Mouse (Mus musculus) right cerebral cortex, postnatal 36 days (tissue): ENCODE results near the gene Rita1.

Experiments
- DNase-seq, 2 experiments: peaks; one replicate each; pipeline ENCODE4 v3.0.0; 2022; ENCODE audit warnings: low spot score in 2 of 2, mixed read lengths in 1 of 2

The Rita1 gene

DNA sequence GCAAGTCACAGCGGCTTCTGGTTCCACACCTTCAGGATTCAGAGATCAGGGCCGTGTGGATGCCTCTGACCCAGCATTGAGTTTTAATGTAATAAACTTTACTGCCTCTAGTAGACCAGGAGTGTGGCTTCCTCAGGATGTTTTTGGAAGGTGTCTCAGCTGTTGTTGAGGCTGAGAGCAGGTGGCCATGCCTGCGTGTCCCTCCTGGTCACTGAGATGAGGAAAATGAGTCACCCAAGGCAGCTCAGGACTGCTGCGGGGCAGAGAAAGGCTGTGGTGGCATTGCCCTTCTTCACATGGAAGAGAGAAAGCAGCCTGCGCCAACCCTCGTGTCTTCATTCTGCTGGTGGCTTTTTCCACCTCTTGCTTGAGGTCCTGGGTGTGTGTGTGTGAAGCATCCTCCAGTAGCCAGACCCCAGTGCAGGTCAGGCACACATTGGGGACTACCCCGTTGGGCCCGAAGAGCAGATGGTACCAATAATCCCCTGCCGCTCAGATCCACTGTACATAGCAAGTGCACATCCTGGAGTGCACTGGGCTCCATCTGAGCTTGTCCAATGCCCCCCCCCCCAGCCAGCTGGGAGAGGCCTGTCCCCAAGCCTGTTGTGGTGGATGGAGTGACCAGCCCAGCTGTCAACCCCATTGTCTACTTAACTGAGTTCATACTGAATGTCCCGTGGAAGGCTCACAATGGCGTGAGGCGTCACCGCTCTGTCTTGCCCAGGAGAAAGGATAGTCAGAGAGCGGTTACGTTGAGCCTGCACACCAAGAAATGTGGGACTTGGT, 15.3 kb upstream of the Rita1 start:
- no peak for DNase-seq

- DNase-seq = no peak
These were observed 14.0 kb upstream of the Rita1 start for GRCm38 (mm10) chr5:120626399-120626798.

DNA sequence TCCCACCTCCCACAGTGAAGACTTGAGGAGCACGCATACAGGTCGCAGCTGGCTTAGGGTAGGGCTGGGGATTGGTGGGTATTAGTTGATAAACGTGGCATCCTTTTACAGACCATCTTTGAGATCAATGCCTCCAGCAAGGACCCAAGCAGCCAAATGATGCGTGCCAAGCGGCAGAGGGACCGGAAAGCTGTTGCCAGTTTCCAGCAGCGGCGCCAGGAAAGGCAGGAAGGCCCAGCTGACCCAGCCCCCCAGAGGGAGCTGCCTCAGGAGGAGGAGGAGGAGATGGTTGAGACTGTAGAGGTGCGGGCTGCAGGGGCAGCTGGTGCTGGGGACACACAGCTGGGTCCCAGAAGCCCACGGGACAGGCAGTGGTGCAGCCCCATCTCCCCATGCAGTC, 12.0 kb upstream of the Rita1 start:
- DNase-seq = no peak

DNA sequence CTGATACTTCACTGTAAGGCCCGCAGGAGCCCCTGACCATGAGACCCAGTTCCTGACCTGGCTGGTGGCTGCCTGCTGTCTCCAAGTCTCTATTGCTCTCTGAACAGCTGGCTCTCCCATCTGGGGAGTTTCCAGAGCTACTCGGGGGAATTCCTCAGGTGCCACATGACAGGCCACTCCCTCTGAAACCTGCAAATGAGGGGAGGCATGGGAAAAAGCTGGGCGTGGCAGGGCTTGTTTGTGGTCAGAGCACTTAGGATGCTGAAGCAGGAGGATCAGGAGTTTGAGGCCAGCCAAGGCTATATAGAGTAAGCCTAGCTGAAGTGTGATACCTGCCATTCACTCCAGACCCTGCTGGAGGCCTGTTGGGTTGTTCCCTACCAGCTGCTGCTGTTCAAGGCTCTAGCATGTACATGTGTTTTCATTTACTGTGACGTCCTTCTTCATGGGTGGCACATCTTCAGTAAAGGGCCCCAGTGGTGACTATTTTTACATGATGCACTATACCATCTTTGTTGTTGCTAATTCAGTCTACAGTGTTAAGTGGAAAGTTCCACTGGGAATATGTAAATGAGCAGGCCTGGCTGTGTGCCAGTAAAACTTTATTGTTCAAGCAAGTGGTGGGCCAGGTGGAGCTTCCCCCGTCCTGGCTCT, 9.9 kb upstream of the Rita1 start:
- DNase-seq = no peak

DNA sequence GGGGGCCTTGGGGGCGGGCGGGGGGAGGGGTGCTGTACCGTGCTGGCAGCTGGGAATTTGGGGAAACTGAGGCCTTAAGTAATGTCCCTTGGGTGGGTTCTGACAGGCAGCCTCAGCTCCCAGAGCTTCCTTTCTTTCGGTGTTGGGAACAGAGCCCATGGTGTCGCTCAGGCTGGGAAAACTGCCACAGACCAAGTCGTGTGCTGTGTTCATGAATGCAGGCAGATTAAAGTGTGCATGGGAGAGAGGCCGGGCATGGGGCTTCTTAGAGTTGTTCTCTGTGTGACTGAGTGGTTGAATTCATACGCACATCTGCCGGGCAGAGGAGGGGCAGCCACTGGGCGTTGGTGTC, 9.4 kb upstream of the Rita1 start:
- DNase-seq = no peak

GRCm38 (mm10) chr5:120621078-120621765, 8.8 kb upstream of the Rita1 start:
- no peak for DNase-seq

- peak; percentile 71 to 74 for DNase-seq
These were observed 8.1 kb upstream of the Rita1 start for GRCm38 (mm10) chr5:120620375-120621077.

DNA sequence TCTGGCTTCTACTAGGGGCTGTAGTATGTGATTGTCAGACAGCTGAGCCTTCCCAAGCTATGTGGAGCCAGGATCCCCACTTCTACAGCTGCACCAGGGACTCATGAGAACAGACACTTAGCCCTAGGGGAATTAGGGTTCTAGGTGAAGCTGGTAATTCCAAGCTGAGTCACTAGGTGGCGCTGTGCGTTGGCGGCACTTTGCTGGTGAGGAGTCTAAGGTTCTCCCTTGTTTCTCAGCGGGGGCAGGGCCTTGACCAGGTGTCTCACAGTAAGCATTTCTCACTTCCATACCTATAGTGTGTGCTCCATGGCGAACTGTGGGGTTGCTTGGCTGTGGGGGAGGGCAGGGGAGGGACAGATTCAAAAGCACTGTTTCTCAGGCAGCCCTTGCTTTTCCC, 6.8 kb upstream of the Rita1 start:
- DNase-seq = no peak

DNA sequence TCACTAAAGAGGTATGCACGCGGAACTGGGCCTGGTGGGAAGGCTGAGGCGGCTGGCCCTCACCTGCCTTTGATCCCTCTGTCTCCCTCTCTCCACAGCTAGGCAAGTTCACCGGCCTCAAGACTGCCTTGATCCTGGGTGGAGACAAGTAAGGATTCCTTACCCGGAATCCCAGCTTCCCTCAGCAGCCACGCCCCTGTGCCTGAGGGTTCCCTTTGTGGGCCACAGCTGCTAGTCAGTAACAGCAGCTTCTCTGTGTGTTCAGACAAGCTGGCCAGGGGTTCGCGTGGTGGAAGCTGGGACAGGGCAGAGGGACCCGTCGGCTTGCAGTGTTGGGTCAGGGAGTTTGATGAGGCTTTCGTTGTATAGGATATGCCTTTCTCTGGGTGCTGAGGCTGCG, 6.4 kb upstream of the Rita1 start:
- no peak for DNase-seq

GRCm38 (mm10) chr5:120615903-120616302, 3.5 kb upstream of the Rita1 start:
- no peak for DNase-seq

DNA sequence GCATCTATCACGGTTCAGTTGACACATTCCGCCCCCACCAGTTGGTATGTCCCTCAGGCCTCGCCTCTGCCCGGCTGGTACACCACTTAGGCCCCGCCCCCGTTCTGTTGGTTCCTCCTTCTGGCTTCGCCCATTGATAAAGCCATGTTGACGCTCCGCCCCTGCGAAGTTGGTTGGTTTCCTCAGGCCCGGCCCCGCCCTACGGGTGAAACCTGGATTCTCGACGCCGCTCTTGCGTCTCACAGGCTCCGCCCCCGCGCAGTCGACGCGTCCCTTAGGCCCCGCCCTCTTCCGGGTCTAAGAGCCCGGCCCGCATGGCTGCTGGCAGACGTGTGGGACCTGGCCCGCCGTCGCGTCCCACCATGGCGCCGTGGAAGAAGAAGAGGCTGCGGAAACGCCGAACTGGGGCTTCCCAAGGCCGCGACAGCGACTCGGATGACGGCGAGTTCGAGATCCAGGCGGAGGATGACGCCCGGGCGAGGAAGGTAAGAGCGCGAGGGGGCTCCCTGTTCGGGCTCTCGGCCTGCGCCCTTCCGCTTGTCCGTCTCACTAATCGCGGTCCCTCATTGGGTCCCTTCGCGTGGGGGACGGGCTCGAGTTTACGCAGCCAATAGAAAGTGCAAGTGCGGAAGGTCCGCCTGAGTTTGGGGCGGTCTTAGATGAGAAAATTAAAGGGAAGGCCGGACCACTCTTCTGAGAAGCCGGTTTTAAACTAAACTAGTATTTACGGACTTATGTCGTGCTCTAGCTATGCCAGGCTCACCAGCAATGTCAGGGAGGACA, 624 bp upstream of the Rita1 start:
- peak; percentile 100 for DNase-seq

DNA sequence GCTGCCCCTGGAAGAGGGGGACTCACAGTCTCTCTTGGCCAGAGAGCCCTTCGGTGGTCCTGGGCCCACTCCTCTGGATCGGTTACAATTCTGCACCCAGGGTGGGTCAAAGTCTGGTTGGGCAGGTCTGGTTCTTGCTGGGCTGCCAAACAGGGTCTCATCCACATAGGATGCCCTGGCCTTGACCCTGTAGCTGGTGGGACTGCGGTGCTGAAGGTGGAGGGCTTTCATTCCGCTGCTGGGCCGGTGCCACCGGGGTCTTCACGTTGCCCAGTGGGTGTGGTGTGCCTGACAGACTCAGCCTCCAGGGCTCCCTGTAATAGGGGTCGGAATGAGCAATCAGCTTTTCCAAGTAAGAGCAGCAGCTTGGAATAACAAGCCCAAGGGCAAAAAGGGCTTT, 973 bp downstream of the Rita1 start:
- no peak for DNase-seq

DNA sequence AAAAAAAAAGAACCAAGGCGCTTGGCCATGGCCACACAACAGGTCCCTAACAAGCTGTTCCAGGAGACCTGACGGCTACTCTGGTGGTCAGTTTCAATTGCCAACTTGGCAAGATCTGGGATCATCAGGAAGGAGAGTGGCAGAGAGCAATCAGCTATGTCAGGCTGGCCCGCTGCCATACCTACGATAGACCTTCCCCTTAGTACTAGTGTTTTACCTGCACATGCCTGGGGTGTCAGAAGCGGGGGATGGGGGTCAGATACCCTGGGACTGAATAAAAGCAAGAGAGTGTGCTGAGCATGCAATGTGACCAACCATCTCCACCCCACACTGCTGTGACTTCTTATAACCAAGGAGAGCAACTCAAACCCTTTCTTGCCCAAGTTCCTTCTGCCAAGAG, 1.5 kb downstream of the Rita1 start:
- DNase-seq = no peak

- DNase-seq = no peak
These were observed 3.1 kb downstream of the Rita1 start for GRCm38 (mm10) chr5:120609246-120609775.

DNA sequence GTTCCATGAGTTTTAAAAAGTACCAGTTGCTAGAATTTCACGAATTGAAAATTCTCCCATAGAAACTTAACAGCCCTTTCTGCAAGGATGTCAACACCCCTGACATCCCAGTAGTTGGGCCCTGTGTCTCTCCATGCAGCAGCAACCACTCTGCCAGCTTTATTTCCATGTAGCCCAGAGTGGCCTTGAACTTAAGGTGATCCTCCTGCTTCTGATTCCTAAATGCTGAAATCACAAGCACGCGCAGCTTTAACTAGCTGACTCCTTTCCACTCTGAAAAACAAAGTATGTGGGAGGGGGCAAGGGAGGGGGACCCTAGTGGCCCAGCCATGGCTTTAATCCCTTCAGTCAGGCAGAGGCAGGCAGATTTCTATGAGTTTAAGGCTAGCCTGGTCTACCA, 5.1 kb downstream of the Rita1 start:
- DNase-seq = no peak

DNA sequence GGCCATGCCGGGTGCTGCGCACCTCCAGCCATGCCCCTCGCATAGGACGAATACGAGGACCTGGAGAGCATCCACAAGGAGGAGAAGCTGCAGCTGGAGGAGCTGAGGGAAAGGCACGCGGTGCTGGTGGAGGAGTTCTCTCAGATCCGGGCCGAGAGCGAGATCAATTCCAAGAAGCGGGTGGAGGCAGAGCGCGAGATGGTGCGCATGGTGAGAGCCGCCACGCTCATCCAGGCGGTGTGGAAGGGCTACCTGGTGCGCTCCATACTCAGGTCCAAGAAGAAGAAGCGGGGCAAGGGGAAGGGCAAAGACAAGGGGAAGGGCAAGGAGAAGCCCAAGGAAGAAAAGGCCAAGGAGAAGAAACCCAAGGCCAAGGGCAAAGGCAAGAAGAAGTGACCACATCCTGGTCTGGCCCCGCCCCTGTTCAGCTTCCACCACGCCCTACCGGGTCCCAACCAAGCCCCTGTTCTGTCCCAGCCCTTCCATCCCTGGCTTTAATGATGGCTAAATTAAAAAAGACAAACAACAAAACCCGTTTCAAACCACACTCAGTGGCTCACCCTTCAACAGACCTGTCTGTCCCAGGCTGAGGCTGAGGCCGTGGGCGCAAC, 5.7 kb downstream of the Rita1 start:
- no peak for DNase-seq

DNA sequence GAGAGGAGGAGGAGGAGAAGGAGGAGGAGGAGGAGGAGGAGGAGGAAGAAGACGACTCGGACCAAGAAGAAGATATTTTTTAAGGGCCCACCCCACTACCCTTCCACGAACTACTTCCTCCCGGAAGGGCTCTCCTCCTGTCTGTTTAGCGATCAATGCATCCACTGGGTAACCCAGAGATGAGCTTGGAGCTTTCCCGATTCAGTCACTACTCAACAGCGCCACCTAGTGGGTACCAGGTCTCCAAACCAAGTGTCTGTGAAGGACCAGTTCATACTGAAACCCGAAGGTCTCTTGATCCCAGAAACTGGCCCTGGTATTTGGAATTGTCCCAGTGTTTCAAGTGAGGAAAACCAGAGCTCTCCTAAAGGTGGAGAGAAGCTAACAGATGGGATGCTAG, 6.7 kb downstream of the Rita1 start:
- peak; percentile 75 to 81 for DNase-seq

- no peak for DNase-seq
These were observed 7.1 kb downstream of the Rita1 start for GRCm38 (mm10) chr5:120605241-120605661.

GRCm38 (mm10) chr5:120604839-120605238, 7.5 kb downstream of the Rita1 start:
- DNase-seq = peak; percentile 68 to 69

GRCm38 (mm10) chr5:120603515-120603914, 8.9 kb downstream of the Rita1 start:
- no peak for DNase-seq

DNA sequence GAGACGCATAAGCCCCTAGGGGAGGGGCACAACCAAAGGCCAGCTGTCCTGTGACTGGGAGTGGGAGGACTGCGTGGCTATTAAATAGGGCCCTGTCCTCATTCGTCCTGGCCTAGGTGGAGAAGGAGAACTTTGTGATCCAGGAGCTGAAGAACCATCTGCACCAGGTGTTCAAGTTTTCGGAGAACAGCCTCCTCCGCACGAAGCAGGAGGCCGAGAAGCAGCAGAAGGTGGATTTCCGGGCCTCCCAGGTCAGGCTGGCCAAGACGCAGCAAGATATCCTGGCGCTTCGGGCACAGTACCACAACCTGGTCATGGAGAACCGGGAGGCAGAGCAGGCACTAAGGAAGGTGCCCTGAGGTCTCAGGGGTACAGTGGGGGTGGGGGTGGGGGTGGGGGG, 10.2 kb downstream of the Rita1 start:
- DNase-seq = no peak
